Mouse (Mus musculus) 416B (cell line): Measurements from ENCODE around the gene Kcnj6.

Source experiments
- DNase-seq: peaks from one replicate; pipeline ENCODE4 v3.0.0; 2011; ENCODE audit warnings: low read depth

The Kcnj6 gene

DNA sequence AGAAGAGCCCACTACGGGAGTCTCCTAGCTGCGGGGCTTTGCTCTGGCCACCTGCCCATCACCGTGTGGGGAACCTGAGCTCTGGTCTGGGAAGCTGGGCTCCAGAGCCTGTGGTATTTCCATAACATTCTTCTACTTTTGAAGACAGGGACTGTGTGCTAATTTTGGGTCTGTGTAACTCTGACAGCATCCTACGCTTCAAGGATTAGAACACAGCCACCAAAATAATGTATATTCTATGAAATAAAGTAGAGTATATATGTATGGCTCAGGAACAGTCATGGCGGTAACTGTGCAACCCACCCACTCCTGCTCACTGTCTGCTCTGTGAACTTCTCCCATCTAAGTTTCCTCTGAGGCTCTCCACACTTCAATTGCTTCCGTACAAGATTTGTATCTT, 229.9 kb downstream of the Kcnj6 start:
- no peak for DNase-seq

DNA sequence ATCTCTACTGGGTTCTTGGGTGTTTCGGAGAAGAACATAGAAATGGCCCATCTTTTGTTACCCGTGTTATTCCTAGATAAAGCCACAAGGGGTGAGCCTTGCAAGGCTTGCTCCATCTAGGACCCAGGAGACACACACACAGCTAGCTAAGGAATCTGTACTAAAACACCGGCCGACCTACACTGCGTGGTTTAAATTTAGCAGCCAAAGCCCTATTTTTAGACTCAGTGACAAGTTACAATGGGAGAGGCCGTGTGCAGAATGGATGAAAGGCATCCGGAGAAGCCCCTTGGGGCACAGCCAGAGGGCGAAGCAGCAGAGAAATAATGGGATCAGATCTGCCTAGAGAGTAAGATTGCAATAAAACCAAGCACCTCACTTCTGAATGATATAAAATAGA, 232.4 kb downstream of the Kcnj6 start:
- DNase-seq = no peak

DNA sequence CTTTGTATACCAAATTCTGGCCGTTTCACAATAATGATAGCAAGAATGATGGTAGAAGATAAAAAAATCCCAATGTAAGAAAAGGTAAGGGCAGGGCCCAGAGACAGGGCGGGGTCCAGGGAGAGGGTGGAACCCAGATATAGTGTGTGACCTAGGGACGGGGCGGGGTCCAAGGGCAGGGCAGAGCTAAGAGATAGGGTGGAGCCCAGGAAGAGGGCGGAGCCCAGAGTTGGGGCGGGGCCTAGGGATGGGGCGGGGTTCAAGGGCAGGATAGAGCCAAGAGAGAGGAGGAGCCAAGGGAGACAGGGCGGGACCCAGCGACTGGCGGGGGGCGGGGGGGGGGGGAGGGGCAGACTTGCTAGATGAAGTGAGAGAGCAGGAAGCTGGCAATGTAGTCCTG, 236.8 kb downstream of the Kcnj6 start:
- no peak for DNase-seq

DNA sequence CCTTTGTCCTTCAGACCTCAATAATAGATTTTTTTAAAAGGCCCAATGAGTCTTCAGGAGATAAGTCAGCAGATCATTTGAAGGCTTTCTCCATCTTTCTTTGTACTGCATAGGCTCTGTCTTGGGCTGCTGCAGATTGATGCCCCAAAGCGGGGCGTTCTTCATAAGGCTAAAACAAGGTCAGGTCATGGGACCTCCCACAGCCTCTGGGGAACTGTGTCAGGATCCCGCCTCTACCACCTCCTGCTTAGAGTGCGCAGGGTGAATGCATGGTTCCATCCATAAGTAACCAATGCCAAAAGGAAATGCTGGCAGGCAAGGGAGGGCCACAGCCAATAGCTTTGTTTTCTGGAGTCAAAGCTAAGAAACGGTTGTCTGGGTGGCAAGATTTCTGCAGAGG, 237.7 kb downstream of the Kcnj6 start:
- no peak for DNase-seq

DNA sequence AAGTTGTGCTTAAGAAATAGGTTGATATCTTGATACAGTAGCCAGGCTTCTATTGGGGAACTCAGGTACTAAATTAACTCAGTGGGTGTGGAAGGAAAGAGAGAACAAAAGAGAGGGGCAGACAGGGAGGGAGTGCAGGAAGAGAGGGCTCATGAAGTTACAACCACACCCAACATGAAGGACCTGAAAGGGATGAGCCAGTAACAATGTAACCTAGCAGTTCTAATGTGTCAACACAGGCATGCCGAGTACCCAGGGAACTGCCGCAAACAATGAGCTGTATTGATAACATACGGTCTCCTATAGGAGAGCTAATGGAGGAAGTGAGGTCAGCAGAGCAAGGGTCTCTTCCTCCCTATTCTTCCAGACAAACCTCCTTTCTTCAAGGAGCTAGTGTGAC, 238.9 kb downstream of the Kcnj6 start:
- no peak for DNase-seq

DNA sequence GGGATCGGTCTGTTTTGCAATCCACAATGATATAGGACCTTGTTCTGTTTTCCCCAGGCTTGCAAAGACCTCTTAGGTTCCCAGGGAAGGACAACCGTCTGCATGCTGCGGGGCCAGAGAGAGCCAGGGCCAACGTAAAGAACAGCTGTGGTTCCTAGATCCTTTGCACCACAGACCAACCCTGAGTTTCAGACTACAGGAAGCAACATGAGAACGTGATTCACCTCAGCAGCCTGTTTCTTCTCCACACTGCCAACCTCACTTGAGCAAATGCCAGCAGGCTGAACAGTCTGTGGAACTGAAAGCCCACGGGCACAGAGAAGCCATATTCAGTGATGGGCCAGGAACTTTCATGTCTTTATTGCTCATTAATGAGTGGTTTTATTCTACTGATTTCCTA, 241.1 kb downstream of the Kcnj6 start:
- DNase-seq = peak; percentile 55

DNA sequence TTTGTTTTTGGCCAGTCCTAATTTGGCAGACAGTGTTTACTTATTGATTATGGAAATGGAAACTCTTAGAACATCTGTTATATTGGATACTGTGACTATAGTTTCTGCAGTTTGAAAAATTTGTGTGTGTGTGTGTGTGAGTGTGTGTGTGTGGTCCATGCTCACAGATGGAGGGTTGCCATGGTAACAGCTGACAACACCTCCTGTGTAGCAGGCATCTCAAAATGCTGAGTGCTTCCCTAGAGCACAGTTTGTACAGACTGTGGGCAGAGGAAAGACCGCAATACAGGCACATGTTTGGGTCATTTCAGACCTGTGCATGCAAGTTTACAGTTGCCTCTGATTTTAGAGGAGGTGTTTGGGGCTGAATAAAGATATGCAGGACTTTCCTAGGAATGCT, 244.0 kb downstream of the Kcnj6 start:
- DNase-seq = no peak

DNA sequence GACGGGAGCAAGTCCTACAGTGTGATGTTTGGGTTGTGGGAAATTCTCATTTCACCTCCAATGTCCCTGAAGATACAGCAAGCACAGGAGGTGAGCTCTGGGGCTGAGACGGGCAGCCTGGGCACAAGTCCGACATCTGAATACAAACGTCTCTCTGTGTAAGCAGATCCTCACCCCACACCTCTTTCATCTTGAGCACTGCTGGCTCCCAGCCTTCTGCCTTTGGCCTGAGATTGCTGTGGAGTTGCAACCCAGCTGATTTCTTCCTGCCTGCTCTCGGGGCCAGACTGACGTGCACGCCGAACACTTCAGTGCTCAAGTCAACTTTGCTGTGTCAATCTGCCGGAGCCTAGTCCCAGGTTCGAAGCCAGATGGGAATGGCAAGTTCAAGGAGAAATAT, 244.7 kb downstream of the Kcnj6 start:
- no peak for DNase-seq

DNA sequence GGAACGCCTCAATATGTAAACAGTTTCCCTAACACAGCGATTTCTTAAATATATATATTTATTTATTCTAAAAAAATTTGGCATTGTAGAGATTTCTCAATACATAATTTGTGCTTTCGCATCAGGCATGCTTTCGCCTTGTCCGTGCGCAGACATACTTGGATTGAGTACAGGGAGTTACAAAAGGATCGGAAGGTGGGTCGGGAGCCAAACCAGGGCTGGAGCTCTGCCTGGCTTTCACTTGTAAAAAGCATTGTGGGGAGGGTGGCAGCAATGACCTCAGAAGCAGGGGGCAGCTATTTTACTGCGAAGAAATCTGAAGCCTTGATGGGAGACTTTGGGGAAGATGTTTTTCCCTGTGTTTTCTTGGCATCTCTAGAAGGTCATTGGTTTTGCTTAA, 252.5 kb downstream of the Kcnj6 start:
- no peak for DNase-seq

DNA sequence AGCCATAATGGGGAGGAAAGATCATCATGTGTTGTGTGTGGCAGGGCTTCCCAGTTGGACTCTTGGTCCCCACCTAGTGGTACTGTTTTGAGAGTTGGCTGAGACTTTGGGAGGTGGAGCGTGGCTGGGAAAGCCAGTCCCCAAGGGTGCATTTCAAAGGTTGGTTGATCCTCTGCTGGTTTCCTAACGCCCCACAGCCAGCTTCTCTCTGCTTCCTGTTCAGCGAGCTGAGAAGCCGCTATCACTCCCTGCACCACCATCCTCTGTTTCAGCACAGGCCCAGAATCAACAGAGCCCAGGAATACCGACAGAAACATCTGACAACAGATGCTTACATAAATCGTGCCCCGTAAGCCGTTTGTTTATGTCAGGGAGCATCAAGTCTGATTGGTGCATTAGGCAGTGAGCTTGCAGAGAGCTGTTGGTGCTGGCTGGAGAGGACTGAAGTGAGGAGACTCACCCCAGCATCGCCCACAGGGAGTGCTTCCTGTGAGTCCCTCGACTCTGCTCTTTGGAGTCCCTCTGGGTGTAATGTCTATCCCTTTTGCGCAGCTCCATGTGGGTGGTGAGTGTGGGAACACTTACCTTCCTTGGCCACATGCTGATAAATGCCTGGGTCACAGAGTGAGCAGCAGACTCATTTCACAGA, 253.5 kb downstream of the Kcnj6 start:
- DNase-seq = peak; percentile 89

DNA sequence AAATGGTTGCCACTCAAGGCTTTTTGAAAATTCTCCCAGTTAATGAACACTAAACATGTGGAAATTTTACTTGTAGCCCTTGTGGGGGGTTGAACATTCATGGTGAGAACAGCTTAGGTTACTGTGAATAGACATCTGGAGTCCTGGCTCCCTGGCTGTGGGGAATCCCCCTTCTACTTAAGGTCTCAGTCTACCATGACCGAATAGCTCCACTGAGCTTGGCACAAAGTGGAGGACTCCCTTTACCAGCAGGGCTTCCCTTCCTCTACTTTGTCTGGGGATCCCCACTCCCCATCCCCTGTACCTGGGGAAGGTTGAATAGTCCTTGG, 260.2 kb downstream of the Kcnj6 start:
- no peak for DNase-seq

DNA sequence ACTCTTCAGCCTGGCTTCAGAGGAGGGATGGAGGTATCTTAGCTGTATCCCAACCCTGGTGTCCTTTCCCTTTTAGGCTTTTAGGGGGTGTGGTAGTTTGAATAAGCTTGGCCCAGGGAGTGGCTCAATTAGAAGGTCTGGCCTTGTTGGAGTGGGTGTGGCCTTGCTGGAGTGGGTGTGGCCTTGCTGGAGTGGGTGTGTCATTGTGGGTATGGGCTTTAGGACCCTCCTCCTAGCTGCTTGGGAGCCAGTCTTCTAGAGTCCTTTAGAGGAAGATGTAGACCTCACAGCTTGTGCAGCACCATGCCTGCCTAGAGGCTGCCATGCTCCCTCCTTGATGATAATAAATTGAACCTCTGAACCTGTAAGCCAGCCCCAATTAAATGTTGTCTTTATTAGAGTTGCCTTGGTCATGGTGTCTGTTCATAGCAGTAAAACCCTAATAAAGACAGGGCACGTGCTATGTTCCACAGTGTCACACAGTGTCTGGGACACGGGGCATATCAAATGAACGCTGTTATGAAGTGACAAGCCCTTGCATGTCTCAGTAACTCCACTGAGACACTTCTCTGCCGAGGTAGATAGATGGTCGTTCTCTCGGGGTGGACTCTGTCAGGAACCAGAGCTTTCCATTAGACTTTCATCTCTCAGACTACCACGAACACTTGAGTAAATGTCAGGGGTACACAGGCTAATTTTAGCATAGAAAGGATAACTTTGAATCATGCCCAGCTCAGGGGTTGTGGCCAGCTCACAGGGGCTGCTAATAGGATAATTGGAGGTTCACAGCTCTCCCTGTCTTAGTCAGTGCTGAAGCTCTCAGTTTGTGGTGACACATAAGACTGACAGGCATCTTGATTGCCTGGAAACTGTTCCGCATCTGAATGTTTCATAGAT, 260.8 kb downstream of the Kcnj6 start:
- DNase-seq = no peak

DNA sequence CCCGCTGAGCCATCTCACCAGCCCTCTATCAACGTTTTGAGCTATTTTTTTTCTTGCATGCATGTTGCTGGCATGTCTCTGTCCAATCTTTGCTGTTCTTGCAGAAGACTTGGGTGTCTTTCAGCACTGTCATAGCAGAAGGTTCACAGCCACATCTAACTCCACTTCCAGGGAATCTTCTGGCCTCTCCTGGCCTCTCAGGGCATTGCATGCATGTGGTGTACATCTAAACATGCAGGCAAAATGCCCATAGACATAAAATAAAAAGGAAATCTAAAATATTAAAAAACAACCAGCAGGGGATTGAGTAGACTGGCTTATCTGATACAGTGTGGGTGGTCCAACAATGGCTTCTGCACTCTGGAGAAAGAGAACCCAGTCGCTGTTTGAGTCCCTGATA, 262.0 kb downstream of the Kcnj6 start:
- DNase-seq = peak; percentile 45

DNA sequence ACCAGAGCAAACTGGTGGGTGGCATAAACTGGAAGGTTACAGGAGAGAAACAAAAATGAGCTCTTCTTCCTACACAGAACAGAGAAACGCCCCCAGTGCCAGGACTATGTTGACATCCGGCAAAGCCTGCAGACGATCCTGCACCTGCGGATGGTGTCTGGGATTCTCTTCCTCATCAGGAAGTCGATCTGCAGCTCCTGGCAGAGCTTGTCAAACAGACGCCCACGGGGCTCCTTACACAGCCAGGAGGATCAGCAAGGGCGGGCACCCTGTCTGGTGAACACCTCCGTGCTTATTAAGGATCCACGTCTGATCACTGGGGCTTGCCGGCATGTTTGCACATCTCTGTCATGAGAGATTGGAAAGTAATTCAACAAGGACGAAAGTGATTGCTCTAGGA, 266.5 kb downstream of the Kcnj6 start:
- DNase-seq = no peak

DNA sequence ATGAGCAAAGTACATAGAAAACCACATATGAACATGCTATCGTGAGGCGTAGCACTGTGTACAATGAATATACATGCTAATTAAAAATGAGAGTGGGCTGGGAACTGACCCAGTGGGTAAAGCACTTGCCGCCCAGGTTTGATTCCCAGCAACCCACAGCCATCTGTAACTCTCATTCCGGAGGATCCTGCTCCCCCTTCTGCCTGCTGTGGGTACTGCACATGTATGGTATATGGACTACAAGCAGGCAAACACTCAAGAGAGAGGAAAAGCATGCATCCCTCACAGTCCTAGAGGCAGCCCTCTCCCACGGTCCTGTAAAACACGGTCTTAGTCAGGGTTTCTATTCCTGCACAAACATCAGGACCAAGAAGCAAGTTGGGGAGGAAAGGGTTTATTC, 268.3 kb downstream of the Kcnj6 start:
- DNase-seq = no peak

DNA sequence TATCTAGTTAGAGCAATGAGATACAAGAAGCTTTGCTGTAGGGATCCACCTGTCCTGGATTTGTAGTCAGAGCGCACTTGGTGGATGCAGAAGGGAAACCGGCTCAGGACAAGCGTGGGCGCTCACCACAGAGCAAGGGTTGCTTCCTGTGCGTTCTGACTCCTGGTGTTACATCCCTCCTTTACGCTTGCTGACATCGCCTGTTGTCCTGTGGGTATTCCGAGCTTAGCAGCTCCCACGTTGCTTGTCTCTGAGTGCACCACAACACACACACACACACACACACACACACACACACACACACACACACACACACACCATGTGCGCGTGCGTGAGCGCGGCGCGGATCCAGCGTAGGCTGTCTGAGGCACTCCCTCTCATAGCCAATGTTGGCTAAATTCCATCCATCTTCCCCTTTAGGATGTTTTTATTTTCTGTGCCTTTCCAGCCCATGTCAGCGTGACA, 272.7 kb downstream of the Kcnj6 start:
- DNase-seq = no peak

DNA sequence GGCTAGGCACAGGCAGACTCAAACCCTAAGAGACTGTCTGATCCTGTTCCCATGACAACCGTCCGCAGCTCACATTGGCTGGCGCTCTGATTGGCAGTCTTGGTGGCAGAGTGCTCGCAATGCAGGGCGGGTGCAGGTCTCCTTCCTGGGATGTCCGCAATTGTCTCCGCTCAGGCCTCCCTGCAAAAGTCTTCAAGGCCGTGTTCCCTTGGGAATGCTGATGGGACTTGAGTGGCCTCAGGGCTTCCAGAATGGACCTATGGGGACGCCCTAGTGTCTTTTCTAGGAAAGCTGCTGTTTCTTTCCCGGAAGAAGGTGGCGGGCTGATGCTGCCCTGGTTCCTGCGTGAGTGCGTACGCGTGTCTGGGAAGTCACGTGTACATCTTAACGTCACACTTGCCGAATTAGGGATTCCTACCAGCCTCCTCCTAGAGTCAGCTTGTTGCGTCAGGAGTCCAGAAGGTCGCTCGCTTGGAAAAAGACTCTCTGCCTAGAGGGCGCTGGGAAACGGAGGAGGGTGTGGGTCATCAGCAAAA, 273.4 kb downstream of the Kcnj6 start:
- no peak for DNase-seq

DNA sequence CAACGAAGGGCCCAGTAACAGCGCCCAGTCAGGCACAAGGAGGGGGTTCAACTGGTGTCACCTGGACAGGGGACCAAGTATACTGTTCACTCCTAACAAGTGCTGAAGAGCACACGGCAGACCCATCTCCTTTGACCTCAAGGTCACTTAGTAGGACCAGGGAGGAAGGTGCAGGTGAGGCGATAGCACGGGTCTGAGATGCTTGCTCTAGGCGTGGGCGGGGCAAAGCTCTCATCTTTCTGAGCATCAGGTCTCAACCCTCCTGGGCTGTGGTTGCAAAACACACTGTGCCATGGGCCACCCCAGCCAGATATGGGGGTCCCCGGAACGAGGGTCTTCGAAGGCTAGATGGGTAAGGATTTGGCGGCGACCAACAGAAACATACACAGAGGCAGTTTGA, 274.6 kb downstream of the Kcnj6 start:
- no peak for DNase-seq

DNA sequence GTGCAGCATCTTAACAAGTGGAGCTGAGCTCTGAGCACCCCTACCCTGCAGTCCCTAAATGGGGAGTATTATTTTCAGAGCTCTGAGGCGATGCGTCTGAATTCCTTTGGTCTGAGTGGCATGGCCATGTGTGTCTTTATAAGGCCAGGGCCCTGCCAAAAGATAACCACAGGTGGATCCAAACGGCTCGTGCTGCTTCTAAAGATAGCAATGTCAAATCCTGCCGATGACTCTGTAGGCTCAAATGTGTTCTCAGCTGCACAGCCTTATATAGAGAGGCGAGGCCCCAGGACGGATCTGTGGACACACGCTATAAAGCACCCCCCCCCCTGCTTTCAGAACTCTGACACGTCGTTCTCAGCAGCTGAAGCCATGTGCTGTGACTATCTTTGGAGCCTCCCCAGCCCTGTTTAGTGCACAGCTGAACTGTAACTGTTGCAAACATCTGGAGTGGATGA, 275.9 kb downstream of the Kcnj6 start:
- DNase-seq = no peak

DNA sequence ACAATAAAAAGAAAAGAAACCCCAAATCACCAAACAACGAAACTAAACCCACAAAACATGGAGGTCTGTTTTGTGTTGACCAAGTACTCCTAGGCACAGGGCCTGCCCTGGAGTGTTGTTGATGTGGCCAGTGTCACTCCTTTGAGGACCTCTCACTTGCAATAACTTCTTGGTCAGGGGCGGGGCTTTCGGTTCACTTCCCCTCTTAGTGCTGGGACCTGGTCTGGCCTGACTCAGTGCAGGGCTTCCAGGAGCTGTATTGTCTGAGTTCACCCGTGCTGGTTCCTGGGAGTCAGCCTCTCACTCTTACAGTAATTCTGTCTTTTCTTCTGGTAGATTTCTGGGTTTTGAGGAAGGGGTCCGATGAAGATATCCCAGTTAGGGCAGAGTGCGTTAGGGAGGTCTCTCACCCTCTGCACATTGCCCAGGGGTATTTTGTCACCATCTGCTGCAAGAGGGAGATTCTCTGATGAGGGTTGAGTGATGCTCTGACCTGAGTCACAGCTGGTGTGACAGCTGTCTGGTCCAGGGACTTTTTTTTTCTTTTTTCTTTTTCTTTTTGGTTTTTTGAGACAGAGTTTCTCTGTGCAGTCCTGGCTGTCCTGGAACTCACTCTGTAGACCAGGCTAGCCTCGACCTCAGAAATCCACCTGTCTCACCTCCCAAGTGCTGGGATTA, 276.9 kb downstream of the Kcnj6 start:
- DNase-seq = peak; percentile 53

DNA sequence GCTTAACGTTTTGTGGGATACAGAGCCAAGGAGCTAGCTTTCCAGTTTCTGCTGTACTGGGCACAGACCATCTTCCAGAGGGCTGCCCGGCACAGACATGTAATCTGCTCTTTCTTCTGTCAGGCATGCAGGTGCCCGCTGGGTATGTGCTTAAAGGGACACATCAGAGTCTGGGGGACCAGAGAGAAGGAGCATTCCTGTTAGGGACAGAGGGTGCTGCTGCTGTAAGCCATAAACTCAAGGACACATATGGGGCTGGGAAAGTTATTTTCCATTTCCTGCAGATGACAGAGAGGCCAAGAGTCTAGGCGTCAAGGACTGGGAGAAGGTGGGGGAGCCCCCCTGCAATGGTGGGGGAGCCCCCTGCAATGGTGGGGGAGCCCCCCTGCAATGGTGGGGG, 278.0 kb downstream of the Kcnj6 start:
- no peak for DNase-seq

DNA sequence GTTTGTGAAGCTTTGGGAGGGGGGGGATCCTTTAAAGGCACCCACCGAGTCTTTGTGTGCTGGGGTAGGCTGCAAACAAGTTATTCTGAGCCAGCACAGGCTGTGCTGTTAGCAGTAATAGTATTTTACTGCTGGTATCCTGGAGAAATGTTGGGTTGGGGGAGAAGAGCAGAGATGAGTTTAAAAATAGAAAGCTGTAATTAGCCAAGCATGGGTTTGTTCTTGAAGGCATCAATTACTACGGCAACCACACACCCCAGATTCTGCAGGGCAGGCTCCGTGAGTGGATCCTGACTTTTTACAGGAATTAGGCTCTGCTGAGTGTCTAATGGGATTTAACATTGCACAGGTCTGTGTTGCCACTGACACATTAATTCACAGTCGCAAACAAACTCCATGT, 278.6 kb downstream of the Kcnj6 start:
- DNase-seq = no peak

DNA sequence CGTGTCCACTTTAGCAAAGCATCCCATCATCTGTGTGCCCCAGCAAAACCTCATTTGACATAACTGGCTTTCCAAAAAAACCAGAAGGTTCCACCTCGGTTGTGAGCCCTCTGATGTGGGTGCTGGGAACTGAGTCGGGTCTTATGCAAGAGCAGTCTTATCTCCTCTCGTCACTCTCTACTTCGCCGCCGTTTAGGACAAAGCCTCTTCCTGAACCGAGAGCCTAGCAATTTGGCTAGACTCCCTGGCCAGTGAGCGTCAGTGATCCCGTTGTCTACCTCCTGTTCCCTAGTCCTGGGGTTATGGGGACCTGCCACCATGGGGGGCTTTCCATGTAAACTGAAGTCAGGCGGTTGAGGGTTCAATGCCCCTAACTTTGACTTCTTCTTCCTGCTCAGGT, 280.4 kb downstream of the Kcnj6 start:
- no peak for DNase-seq
